Mouse (Mus musculus) heart, embryonic 15.5 days (tissue): ENCODE data around the gene Pam. TPM values are rescaled to one million over a fixed set of nuclear protein-coding genes. Genes with fewer than 3 reads are reported as not detected.

Source experiments
- ATAC-seq: fragments of 200-750 bp; cut with Nextera tagmentation; replicated peaks from 2 replicates; pipeline ENCODE4 v1.8.0; 2017; ENCODE audit warnings: low read depth, moderate TSS enrichment; ENCODE audit not compliant: insufficient number of reproducible peaks, insufficient read depth, low FRiP score
- H3K27ac ChIP-seq: fragments of 300-500 bp; sonication (generic); 2 replicates; pipeline ENCODE4 v1.5.1; 2015; ENCODE audit warnings: mild to moderate bottlenecking, inconsistent platforms
- H3K27me3 ChIP-seq: fragments of 300-500 bp; sonication (generic); 2 replicates; pipeline ENCODE4 v1.6.1; 2015; ENCODE audit warnings: inconsistent platforms
- H3K36me3 ChIP-seq: fragments of 300-500 bp; sonication (generic); 2 replicates; pipeline ENCODE4 v1.6.1; 2015; ENCODE audit warnings: mild to moderate bottlenecking, inconsistent platforms
- H3K4me1 ChIP-seq: fragments of 300-500 bp; sonication (generic); replicated peaks from 2 replicates; pipeline ENCODE4 v1.6.1; 2015; ENCODE audit warnings: inconsistent platforms
- H3K4me2 ChIP-seq: fragments of 300-500 bp; sonication (generic); 2 replicates; pipeline ENCODE4 v1.6.1; 2015; ENCODE audit warnings: inconsistent platforms, mild to moderate bottlenecking, moderate library complexity
- H3K4me3 ChIP-seq: fragments of 300-500 bp; sonication (generic); 2 replicates; pipeline ENCODE4 v1.5.1; 2015; ENCODE audit warnings: mild to moderate bottlenecking, inconsistent platforms
- H3K9ac ChIP-seq: fragments of 300-500 bp; sonication (generic); 2 replicates; pipeline ENCODE4 v1.6.1; 2015; ENCODE audit warnings: mild to moderate bottlenecking, inconsistent platforms
- H3K9me3 ChIP-seq: fragments of 300-500 bp; sonication (generic); replicated peaks from 2 replicates; pipeline ENCODE4 v1.6.1; 2016; ENCODE audit warnings: inconsistent platforms
- whole genome bisulfite sequencing: fragments of 180-500 bp; shearing (Covaris S2); methylation state at CpG from one replicate; pipeline ENCODE4 v1.1.7; 2015; ENCODE audit warnings: mixed read lengths; 5-methylcytosine and 5-hydroxymethylcytosine counted together
- polyA plus RNA-seq: library from polyadenylated mRNA; unstranded; fragments of >200 nt; fragmentation: Nextera tagmentation; extraction: Ambion mirVana; gene quantifications from 2 replicates; pipeline ENCODE4 v1.2.1, GENCODE M21; 2015

Gene Pam
- polyA plus RNA-seq = 412 and 544 TPM in 2 replicates

DNA sequence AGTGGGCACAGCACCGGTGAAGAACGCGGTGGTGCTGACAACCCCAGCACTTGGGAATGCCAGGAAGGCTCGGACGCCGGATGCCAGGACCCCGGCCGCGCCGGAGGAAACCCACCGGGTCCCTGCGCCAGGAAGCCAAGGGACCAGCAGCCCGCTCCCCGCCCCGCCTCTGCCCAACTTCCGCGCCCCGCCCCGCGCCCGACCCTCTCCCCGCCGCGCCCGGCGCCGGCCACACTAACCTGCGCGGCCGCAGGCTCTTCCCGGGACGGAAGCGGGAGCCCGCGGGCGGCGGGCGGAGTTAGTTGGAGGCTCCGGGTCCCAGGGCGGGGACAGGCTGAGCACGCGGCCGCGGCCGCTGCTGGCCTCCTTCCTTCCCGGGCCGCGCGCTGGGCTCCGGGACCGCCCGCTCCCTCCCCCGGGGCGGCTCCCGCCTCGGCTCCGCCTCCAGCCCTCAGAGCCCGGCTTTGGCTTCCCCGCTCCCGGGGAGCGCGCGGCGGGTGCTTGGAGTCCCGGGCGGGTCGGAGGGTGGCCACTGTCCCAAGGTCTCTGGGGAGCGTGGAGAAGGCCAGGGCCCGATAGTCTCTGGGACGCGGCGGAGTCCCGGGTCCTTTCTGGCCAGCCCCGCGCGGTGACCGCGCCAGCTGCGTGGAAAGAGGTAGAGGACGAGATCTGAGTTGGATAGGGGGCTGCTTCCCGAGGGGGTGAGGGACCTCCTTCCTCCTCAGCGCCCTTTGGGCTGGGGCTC is at the start of gene Pam:
Gene Pam, minus strand, starts transcription at position 401 of the 745 bp plus-strand sequence.
- Histone ChIP-seq H3K4me3 (peak within 1 kb of the TSS; percentile 94), H3K36me3 (no peaks in the 10 kb centered on the region), H3K27me3 (no peaks in the 10 kb centered on the region), H3K4me2 (peak within 1 kb of the TSS; percentile 84), H3K4me1 (peaks cover 15% of the 10 kb centered on the region), H3K27ac (peak within 1 kb of the TSS; percentile 96), H3K9me3 (no peaks in the 10 kb centered on the region), H3K9ac (peak within 1 kb of the TSS; percentile 89)
- ATAC-seq = peak; percentile 95
- under 1% methylated on average over 77 of the region's 82 CpGs for WGBS

GRCm38 (mm10) chr1:98144845-98145244 is 49.4 kb upstream of the Pam start:
- 97% methylated on average over 1 of the region's 1 CpGs for WGBS
- Histone ChIP-seq H3K4me1 (no peaks in the 10 kb centered on the region), H3K9ac (no peak overlapping the region), H3K4me2 (no peak overlapping the region), H3K4me3 (no peak overlapping the region), H3K9me3 (no peaks in the 10 kb centered on the region), H3K27ac (no peak overlapping the region), H3K27me3 (no peaks in the 10 kb centered on the region), H3K36me3 (no peaks in the 10 kb centered on the region)
- no peak for ATAC-seq

DNA sequence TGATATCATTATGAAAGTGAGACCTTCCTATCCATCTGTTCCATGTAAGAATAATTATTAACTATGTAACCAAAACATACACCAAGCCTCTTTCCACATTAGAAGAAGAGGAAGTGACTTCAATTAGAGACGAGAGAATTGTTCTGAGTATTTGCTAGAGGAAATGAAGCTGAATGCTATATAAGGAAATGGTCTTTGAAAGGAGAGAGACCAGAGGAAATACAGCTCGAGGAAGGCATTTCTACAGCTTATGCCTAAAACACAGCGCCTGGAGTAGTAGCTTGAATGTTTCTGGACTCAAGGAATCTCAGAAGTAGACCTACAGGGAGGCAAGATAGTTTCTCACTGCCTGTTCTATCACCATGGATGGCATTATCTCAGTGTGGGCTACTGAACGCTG is 35.8 kb upstream of the Pam start:
- ATAC-seq = no peak
- Histone ChIP-seq H3K9ac (no peak overlapping the region), H3K4me1 (peaks cover 8% of the 10 kb centered on the region), H3K9me3 (no peaks in the 10 kb centered on the region), H3K4me3 (no peak overlapping the region), H3K4me2 (no peak overlapping the region), H3K36me3 (no peaks in the 10 kb centered on the region), H3K27me3 (no peaks in the 10 kb centered on the region), H3K27ac (no peak overlapping the region)
- WGBS = 50% methylated on average over 4 of the region's 4 CpGs

DNA sequence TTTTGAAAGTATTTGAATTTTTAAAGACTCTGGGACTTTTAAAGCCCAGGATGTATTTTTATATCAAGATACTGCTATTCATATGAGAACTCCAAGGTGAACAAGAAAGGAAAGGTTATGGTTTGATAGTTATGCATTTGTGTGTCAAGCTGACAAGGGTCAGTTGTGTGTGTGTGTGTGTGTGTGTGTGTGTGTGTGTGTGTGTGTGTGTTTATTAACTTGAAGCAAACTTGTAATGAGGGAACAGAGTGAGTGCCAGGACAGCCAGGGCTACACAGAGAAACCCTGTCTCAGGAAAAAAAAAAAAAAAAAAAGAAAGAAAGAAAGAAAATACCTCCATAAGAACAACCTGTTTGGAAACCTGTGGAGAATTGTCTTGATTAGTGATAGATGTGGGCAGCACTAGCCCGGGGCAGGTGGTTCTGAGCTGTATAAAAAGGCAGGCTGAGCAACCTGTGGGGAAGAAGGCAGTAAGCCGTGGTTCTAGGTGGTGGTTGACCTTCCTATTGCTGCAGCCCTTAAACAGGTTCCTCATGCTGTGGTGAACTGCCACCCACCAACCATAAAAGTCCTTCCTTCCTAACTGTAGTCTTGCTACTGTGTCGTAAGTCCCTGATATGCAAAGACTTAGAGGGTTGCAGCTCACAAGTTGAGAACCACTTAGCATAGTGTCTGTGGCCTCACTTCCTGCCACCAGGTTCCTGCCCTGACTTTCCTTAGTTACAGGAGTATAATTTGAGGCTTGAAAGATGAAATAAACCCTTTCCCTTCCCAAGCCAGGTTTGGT is 34.3 kb upstream of the Pam start:
- Histone ChIP-seq H3K36me3 (no peaks in the 10 kb centered on the region), H3K27ac (no peak overlapping the region), H3K4me3 (no peak overlapping the region), H3K9ac (no peak overlapping the region), H3K9me3 (no peaks in the 10 kb centered on the region), H3K4me2 (no peak overlapping the region), H3K27me3 (no peaks in the 10 kb centered on the region), H3K4me1 (peaks cover 8% of the 10 kb centered on the region)
- ATAC-seq = no peak
- WGBS = 77% methylated on average over 3 of the region's 3 CpGs

GRCm38 (mm10) chr1:98129111-98129510 is 33.7 kb upstream of the Pam start:
- no peak for ATAC-seq
- H3K4me3 ChIP-seq = no peak overlapping the region
- no peaks in the 10 kb centered on the region for H3K9me3 ChIP-seq
- H3K27me3 ChIP-seq = no peaks in the 10 kb centered on the region
- no peak overlapping the region for H3K27ac ChIP-seq
- H3K4me1 ChIP-seq = peaks cover 8% of the 10 kb centered on the region
- H3K9ac ChIP-seq = no peak overlapping the region
- WGBS = 47% methylated on average over 1 of the region's 1 CpGs
- no peak overlapping the region for H3K4me2 ChIP-seq
- no peaks in the 10 kb centered on the region for H3K36me3 ChIP-seq

GRCm38 (mm10) chr1:98128338-98129096 is 33.1 kb upstream of the Pam start:
- no peak overlapping the region for H3K4me2 ChIP-seq
- H3K9ac ChIP-seq = no peak overlapping the region
- peaks cover 6% of the 10 kb centered on the region for H3K4me1 ChIP-seq
- H3K27ac ChIP-seq = no peak overlapping the region
- no peaks in the 10 kb centered on the region for H3K9me3 ChIP-seq
- no peaks in the 10 kb centered on the region for H3K27me3 ChIP-seq
- no peak overlapping the region for H3K4me3 ChIP-seq
- ATAC-seq = no peak
- no peaks in the 10 kb centered on the region for H3K36me3 ChIP-seq

DNA sequence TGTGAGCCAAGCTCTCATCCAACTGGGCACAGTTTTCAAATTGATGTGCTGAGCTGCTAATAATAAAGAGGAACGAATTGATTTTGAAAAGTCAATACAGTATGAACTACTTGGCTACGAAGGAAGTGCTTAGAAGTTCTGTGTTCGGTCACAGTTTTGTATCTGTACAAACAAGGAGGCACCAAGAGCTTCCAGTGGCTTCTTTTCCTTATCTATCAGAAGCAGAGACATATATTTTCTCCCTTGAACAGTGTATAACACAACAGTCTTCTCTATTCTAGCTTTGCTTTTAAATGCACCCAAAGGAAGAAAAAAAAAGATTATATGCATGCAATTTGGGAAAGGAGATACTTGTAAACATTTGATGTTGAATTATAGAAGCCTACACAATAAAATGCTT is 30.8 kb upstream of the Pam start:
- Histone ChIP-seq H3K36me3 (no peaks in the 10 kb centered on the region), H3K27me3 (no peaks in the 10 kb centered on the region), H3K9me3 (no peaks in the 10 kb centered on the region), H3K27ac (no peak overlapping the region), H3K4me3 (no peak overlapping the region), H3K9ac (no peak overlapping the region), H3K4me2 (no peak overlapping the region), H3K4me1 (no peaks in the 10 kb centered on the region)
- ATAC-seq = no peak
- 80% methylated on average over 3 of the region's 3 CpGs for WGBS

DNA sequence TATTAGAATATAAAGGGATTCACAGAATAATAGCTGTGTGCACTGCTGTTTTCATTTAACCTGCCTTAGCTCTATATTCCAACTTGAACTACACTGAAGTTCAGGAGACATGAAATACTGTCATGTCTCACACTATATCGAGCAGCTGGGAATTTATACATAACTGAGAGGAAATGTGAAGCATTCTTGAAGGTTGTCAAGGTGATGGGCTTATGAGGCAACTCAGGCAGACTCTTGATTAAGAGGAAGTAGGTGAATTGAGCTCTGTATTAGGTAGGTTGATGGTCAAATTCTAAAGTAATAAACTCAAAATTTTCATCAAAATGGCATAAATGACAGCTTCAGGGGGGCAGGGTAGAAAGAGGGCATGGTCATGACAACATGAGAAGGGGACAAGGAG is 29.3 kb upstream of the Pam start:
- ATAC-seq = no peak
- no peak overlapping the region for H3K4me2 ChIP-seq
- H3K36me3 ChIP-seq = no peaks in the 10 kb centered on the region
- whole genome bisulfite sequencing = 47% methylated on average over 1 of the region's 1 CpGs
- no peaks in the 10 kb centered on the region for H3K27me3 ChIP-seq
- no peaks in the 10 kb centered on the region for H3K9me3 ChIP-seq
- H3K9ac ChIP-seq = no peak overlapping the region
- no peak overlapping the region for H3K4me3 ChIP-seq
- no peak overlapping the region for H3K27ac ChIP-seq
- H3K4me1 ChIP-seq = no peaks in the 10 kb centered on the region

DNA sequence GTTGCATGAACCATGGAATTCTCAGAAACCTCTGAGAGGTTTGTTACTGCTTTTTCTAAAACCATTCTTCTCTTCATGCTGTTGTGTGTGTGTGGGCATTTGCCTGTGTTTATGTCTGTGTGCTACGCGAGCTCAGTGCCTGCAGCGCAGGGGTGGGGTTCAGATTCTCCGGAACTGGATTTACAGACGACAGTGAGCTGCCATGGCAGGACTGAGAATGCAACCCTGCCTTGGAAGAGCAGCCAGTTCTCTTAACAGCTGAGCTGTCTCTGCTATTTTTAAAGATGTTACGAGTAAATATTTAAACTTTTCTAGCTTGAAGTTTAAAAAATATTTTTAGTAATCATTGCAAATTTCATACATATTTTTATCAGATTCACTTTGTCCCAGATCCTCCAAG is 24.1 kb upstream of the Pam start:
- H3K4me3 ChIP-seq = no peak overlapping the region
- H3K4me2 ChIP-seq = no peak overlapping the region
- H3K27me3 ChIP-seq = no peaks in the 10 kb centered on the region
- no peak overlapping the region for H3K27ac ChIP-seq
- no peak for ATAC-seq
- no peaks in the 10 kb centered on the region for H3K4me1 ChIP-seq
- no peaks in the 10 kb centered on the region for H3K36me3 ChIP-seq
- WGBS = 75% methylated on average over 6 of the region's 6 CpGs
- no peak overlapping the region for H3K9ac ChIP-seq
- H3K9me3 ChIP-seq = no peaks in the 10 kb centered on the region

DNA sequence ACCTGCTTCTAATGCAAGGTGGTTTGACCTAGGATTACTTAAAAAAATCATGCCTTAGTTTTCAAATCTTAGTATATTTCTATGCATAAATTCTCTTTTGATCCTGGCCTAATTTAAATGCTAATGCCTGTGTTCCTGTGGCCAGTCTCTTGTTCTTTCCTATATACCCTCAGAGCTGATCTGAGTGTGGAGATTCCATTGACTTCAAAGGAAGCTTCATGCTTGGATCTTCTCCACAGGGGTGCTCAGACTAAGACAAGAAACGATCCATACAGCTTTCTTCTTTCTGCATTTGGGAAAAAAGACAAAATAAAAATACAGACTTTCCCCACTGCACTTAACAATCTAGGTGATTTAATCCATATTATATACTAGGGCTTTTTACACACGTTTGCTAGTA is 12.2 kb upstream of the Pam start:
- no peak overlapping the region for H3K27ac ChIP-seq
- H3K27me3 ChIP-seq = no peaks in the 10 kb centered on the region
- no peaks in the 10 kb centered on the region for H3K4me1 ChIP-seq
- ATAC-seq = no peak
- no peak overlapping the region for H3K9ac ChIP-seq
- H3K9me3 ChIP-seq = no peaks in the 10 kb centered on the region
- no peak overlapping the region for H3K4me3 ChIP-seq
- 43% methylated on average over 2 of the region's 2 CpGs for WGBS
- H3K36me3 ChIP-seq = no peaks in the 10 kb centered on the region
- no peak overlapping the region for H3K4me2 ChIP-seq

- no peak overlapping the region for H3K4me3 ChIP-seq
- no peak overlapping the region for H3K27ac ChIP-seq
- no peak overlapping the region for H3K9ac ChIP-seq
- no peak overlapping the region for H3K4me2 ChIP-seq
- no peaks in the 10 kb centered on the region for H3K9me3 ChIP-seq
- ATAC-seq = no peak
- H3K36me3 ChIP-seq = no peaks in the 10 kb centered on the region
- peaks cover 10% of the 10 kb centered on the region for H3K4me1 ChIP-seq
- 70% methylated on average over 4 of the region's 4 CpGs for WGBS
- H3K27me3 ChIP-seq = no peaks in the 10 kb centered on the region
These were observed 4.0 kb upstream of the Pam start for GRCm38 (mm10) chr1:98099441-98099840.
